Mouse (Mus musculus): ENCODE results near the gene Tsc2. TPM values are rescaled to one million over a fixed set of nuclear protein-coding genes. Genes with fewer than 3 reads are reported as not detected.
"Not testable (repeated sequence)": the region's sequence is repeated elsewhere in the genome, so short reads cannot be mapped to it uniquely, and the experiment has no call there.

Tsc2 gene
- polyA plus RNA-seq (2017; shearing (Covaris generic)), result 10 to 100 TPM in 1 of 2 experiments, 1 to 10 TPM in 1; 9.8 to 24.1 TPM

GRCm38 (mm10) chr17:24632167-24632812 lies at the start of gene Tsc2, which contains the start of gene Nthl1:
Gene Tsc2, minus strand, starts transcription at chr17:24632630.
Gene Nthl1, plus strand, starts transcription at chr17:24632680.
- ATAC-seq, result peak; percentile 98

- ATAC-seq, result no peak
Measured at GRCm38 (mm10) chr17:24677500-24678080, 45.2 kb upstream of the Tsc2 start.

- no peak for ATAC-seq
Measured at GRCm38 (mm10) chr17:24676877-24677276, 44.4 kb upstream of the Tsc2 start.

- peak; percentile 69 for ATAC-seq
Measured at GRCm38 (mm10) chr17:24676187-24676586, 43.8 kb upstream of the Tsc2 start.

GRCm38 (mm10) chr17:24674277-24674676 lies 41.8 kb upstream of the Tsc2 start:
- no peak for ATAC-seq

- no peak for ATAC-seq
Measured at GRCm38 (mm10) chr17:24672141-24672540, 39.7 kb upstream of the Tsc2 start.

- ATAC-seq, result no peak
Measured at GRCm38 (mm10) chr17:24671346-24671745, 38.9 kb upstream of the Tsc2 start.

- ATAC-seq, result no peak
Measured at GRCm38 (mm10) chr17:24670246-24670844, 37.9 kb upstream of the Tsc2 start.

GRCm38 (mm10) chr17:24669545-24670245 lies 37.3 kb upstream of the Tsc2 start, which contains the start of gene Zfp598:
Gene Zfp598, plus strand, starts transcription at chr17:24669687.
- peak; percentile 99 for ATAC-seq

GRCm38 (mm10) chr17:24669214-24669544 lies 36.7 kb upstream of the Tsc2 start:
- not testable (repeated sequence) for ATAC-seq

- ATAC-seq, result no peak
Measured at GRCm38 (mm10) chr17:24667416-24667815, 35.0 kb upstream of the Tsc2 start.

- not testable (repeated sequence) for ATAC-seq
Measured at GRCm38 (mm10) chr17:24667011-24667410, 34.6 kb upstream of the Tsc2 start.

- ATAC-seq, result no peak
Measured at GRCm38 (mm10) chr17:24658017-24658758, 25.8 kb upstream of the Tsc2 start, which contains the start of gene Npw. Gene Npw, minus strand, starts transcription at chr17:24658457.

GRCm38 (mm10) chr17:24654969-24655368 lies 22.5 kb upstream of the Tsc2 start:
- ATAC-seq, result no peak

GRCm38 (mm10) chr17:24653967-24654710 lies 21.7 kb upstream of the Tsc2 start:
- no peak for ATAC-seq

- no peak for ATAC-seq
Measured at GRCm38 (mm10) chr17:24651835-24652234, 19.4 kb upstream of the Tsc2 start.

GRCm38 (mm10) chr17:24650766-24651165 lies 18.3 kb upstream of the Tsc2 start:
- no peak for ATAC-seq

- no peak for ATAC-seq
Measured at GRCm38 (mm10) chr17:24650070-24650616, 17.7 kb upstream of the Tsc2 start, which contains the start of gene Slc9a3r2. Gene Slc9a3r2, minus strand, starts transcription at chr17:24650327.

GRCm38 (mm10) chr17:24649581-24650069 lies 17.2 kb upstream of the Tsc2 start:
- ATAC-seq, result no peak

GRCm38 (mm10) chr17:24648731-24649377 lies 16.4 kb upstream of the Tsc2 start:
- ATAC-seq, result no peak

- no peak for ATAC-seq
Measured at GRCm38 (mm10) chr17:24647493-24647892, 15.1 kb upstream of the Tsc2 start.
